Mouse (Mus musculus) gastrocnemius, adult 8-10 months (tissue): ENCODE measurements around the gene Art3. TPM values are rescaled to one million over a fixed set of nuclear protein-coding genes. Genes with fewer than 3 reads are reported as not detected.

Source experiments
- DNase-seq, 2 experiments: peaks; one replicate each; pipeline ENCODE4 v3.0.0; 2022; ENCODE audit warnings: low spot score in 2 of 2
- microRNA-seq: library from miRNA; unstranded; fragments of <30 nt; microRNA quantifications from one replicate; pipeline ENCODE4 v1.2.0, GENCODE M21; 2022
- total RNA-seq, 4 experiments: library from RNA; stranded (reverse); gene quantifications; 2 replicates each; pipeline ENCODE4 v1.2.4; 2022

Gene Art3
- total RNA-seq, 4 experiments from 2014 or later: 404 to 480 (median 430) TPM

DNA sequence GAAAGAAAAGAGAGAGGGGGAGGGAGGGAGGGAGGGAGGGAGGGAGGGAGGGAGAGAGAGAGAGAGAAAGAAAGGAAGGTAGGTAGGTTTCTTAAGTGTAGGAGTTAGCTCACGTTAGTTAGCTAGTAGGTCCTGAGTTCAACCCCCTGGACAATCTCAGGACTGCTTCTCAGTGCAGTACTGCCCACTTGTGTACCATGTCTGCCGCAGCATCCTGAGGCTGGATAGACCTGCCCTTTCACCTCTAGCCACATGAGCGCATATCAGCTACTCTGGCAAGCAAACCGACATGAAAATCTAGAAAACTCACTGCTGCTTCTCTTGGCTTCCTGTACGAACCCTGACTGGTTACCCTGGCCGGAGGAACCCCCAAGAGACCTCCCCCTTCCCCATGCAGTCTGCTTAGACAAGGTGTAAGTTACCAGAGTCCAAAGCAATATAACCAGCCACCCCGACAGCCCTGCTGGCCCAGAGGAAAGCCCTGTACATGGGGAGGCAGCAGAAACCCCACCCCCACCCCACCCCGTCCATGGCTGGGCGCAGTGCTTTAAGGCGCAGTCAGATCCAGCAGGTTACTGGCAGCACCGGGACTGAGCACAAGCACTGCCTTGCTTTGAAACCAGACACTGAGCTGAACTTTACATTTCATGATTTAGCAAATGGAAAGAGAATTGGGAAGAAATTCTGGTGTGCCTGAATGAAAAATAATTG lies 81.8 kb downstream of the Art3 start:
- DNase-seq: no peak

DNA sequence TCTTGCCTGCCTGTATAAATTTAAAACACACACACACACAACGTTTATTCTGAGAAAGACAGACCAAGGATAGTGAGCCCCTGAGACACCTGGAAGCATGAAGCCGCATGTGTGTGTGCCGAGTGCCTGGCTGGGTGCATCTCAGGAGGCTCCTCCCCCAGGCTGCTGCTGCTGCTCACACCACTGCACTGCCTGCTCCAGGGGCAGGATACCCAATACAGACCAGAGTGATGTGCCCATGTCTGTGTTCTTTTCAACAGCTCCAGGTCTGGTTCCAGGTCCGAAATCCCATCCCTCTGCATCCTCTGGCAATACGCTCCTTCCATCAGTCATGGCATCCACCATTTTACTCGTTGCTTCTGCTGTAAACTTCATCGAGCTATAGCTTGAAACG lies 82.4 kb downstream of the Art3 start:
- DNase-seq: no peak

DNA sequence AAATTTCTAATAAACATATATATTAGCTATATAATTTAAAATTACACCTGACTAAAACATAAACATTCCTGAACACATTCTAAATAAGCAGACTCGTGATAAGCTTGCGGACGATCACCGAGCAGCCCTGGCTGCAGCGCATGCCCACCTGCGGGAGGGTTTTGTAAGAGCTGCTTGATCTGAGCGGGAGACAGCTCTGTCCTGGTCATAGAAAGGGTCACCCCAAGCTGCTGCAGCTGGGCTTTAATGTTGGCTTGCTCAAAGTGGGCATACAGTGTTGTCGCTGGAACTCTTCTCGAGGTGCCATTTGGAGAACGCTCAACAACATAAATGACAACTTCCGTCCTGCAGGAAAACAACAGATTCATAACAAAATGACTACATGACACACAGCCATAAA lies 92.5 kb downstream of the Art3 start:
- DNase-seq: no peak

DNA sequence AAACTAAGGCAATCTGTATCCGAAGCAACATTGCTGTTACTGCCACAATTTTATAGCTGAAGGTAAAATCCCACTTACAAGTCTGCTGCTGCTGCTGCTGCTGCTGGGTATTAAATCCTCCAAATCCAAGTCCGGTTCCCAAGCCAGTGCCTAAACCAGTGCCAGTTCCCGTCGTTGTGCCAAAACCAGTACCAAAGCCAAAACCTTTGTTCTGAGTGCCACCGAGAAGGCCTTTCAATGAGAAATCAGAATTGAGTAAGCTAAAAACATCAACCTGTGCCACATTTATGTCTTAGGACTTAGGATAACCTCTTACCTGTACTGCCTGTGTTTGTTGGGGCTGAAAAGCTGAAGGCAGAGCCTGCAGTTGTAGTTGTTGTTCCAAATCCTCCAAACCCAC lies 99.1 kb downstream of the Art3 start:
- DNase-seq: no peak

DNA sequence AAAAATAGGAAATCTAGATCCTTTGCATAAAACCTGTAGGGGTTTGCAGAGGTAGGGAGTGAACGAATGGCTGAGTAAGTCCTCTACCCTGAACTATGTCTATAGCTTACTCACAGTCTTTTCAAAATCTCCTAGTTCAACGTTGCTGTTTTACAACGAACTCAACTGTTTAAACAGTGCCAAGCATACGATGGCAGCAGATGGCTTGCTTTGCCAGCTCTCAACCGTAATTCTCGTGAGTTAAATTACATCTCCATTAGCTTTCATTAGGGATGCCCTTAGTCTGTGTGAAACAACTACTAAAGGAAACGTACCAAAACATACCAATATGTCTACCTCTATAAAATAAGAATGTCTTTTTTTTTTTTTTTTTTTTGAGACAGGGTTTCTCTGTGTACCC lies 100.0 kb downstream of the Art3 start:
- no peak for DNase-seq

DNA sequence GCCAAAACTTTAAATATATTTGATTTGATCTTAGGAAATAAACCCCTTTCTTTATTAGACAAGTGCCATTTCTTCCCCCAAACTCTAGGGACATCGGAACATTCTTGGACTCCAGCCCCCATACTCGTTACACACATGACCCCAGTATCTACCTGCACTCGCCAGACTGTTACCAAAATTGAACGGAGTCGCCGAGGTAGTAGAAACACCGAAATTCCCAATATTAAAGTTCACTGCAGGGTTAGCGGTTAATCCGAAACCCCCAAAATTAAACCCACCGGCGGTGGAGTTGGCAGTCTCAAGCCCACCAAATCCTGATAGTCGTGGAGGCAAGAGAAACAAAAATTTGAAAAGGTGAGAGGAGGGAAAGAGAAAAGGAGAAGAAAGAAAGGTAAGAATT lies 102.4 kb downstream of the Art3 start:
- no peak for DNase-seq

DNA sequence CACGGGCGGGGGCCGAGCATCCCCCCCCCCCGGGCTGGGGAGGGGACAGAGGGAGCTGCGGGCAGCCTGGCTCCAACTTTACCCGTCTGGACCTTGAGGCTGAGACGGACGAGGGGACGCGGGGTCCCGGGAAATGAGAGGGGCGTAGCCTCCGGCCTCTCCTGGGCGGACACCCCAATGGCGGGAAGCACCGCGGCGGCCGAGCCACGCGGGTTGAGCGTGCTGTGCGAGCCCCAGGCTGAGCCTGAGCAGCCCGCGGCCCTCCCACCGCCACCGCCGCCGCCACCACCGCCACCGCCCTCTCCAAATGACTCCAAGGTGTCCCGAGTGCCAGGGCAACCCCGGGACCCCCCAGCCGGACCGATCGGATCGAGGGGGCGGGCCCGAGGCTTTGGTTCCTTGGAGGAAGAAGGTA lies 103.0 kb downstream of the Art3 start:
- peak in 1 of 2 experiments; percentile 4 for DNase-seq

DNA sequence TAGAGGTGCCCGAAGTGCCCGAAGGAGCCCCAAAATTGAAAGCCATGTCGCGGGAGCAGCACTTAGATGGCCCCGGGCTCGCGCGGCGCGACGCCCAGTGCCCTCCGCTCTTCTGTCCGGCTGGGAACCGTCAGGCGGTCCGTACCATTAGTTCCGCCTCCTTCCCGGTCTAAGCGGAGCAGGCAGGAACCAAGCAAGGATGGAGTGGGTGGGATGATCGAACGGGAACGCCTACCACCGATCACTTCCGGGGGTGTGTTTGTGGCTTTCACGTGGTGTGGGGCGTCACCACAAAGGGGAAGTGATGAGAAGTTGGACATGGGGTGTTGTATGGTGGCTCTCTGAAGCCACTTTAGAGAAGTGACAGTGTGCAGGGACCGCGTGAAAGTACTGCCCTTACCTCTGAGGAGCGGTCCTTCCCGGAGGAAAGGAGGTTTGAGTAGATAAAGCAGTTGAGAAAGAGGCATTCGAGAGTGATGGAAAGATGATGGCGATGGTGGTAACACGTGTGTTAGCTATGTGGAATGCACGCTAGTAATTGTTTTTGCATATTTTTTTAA lies 103.5 kb downstream of the Art3 start, which contains the start of gene Nup54:
TSS of gene Nup54 (minus strand) at position 195 of the 560 bp plus-strand sequence.
- peak; percentile 94 for DNase-seq

DNA sequence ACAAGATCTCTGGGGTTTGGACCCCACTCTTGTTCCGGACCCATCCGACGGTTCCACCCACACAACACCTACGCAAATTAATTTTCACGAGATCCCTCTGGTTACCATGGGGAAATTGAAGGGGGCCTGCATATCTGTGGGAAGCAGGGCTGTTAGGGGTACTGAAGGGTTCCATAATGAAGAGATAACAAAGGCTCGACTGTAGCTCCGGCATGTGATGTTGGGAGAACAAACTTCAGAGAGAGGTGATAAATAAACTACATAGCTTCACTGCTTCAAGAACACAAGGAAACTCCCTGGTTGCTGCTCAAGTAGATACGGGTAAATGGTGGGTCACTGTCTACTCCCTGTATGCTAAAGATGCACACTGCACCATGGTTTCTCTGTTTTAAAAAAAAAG lies 106.9 kb downstream of the Art3 start:
- no peak for DNase-seq

DNA sequence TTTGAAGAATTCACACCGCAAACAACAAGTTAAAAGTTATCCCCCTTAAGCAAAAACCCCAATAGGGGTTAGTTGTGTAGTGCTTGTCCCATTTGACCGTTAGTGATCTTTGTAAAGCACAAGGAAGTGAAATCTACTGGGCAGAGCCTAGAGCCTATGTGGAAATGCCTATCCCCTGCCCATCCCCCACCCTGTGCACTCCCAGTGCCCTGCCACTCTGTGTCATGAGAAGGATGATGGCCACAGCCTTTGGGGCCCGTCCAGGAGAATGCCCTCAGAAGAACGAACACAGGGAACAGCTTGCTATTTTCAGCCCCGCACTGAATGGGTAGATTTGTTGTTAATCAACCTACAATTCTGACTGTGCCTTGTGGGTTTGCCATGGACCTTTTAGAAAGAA lies 109.9 kb downstream of the Art3 start:
- peak; percentile 54 to 73 for DNase-seq

DNA sequence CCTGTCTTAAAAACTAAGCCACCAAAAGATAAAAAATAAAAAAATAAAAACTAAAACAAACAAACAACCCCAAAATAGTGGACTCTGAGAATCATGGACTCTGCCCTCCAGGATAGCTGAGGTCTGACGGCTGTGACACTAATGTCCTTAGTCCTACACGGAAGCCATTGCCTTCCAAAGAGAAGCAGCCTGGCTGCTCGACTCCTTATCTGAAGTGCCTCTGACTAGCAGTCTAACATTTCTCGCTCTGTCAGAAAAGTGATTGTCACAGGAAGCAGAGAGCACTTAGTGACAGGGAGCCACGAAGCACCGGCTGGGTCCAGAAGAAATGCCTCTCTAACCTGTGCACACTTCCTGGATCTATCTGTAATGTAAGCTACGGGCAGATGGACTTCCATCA lies 111.3 kb downstream of the Art3 start:
- DNase-seq: no peak

DNA sequence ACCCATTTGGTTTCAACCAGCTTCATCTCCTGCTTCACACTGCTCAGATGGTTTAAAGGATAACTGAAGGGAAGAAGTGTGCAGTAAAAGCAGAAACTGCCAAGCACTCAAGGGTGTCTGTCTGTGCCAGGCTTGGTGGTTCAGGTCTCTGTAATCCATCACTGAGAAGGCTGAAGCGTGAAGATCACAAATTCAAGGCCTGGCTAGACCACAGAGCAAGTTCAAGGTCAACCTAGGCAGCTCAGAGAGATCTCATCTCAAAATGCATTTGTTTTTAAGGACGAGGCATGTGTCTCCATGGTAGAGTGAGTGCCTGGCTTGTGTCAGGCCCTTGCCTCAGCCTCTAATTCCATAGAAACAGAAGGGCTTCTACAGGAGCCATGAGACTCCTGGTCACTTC lies 113.4 kb downstream of the Art3 start:
- no peak for DNase-seq

DNA sequence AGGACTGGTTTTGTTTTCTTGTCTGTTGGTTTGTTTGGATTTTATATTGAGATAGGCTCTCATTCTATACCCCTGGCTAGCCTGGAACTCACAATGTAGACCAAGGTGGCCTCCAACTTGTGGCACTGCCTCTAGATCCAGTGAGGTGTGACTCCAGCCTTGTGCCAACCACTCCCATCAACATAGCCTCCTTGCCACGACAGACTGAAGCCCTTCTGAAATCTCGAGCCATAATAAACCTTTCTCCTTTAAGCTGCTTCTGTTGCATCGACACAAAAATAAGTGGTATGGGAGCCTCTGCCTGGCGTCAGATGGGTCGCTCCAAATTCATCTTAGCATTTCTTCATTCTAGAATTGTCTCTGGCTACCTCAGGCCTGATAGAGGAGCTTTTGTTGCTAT lies 115.1 kb downstream of the Art3 start:
- no peak for DNase-seq

DNA sequence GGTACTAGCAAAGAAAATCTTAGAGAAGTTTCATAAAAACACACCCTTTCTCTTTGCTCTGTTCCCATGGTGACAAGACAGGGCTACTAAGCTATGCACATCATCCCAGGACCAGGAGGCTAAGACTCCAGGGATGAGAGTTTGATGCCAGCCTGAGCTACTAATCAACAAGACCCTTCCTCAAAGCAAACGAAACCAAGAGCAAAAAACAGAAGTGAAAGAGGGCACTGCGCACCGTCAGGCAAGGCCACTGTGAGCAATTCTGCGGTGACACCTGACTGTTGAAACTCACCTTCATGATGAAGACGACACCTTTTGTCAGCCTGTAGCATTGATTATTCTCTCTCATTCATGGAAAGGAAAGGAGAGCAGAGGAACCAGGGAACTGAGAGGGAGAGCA lies 121.2 kb downstream of the Art3 start:
- no peak for DNase-seq

DNA sequence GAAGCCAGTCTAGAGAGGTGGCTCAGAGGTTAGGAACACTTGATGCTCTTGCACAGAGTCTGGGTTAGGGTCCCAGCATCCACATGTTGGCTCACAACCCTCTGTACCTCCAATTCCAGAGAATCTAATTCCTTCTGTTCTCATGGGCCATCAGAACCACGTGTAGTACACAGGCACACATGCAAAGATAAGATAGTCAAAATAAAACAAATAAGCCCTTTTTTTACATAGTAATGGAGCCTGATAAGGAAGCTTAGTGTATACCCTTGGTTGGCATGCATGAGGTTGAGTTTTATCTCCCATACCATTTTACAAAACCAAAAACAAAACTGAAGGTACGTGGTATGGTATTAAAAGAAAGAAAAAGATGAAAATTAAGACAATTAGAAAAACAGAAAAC lies 125.8 kb downstream of the Art3 start:
- DNase-seq: no peak

DNA sequence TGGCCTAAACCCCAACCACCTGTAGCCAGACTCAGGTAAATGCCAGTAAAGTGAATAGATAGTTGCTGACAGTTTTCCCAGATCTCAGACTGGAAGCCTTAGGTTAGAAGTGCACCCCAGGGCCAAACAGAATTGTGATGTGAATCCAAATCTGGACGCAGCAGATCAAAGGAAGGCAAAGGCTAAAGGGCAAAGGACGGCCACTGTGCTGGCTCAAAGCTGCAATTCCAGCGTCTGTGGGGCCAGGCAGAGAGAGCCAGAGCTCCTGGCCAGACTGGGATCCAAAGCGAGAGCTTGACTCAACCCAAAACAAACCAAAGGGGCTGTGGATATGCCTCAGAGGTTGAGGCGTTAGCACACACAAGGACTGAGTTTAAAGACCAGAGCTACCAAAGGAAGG lies 127.1 kb downstream of the Art3 start:
- DNase-seq: no peak

DNA sequence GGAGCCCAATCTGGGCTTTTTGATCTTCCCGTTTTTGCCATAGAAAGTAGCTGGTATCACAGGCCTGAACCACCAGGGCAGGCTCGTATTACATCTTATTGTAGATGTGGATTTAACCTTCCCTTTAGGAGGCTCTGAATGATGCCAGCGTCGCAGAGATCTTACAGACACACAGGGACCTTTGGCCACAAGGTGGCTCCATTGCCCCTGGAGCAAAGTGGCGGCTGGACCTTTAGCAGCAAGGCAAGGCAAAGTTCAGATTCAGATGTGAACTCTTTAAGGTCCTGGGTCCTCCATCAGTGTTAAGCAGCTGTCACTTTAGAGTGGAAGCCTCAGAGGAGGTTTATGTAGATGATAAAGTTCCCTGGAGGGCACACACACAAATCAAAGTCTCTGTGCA lies 129.7 kb downstream of the Art3 start:
- peak; percentile 38 to 56 for DNase-seq

Small RNA genes lying within 50 kb of the gene (microRNA-seq; reads per million reads assigned to microRNA genes)
- not detected for gene Mir6415

Other genes starting within 250 kb of the Art3 start
- gene G3bp2, start 248.1 kb upstream of the Art3 start, total RNA-seq: 10 to 100 TPM; 53.3 to 63.2 (median 60.7) TPM
- gene Uso1, start 193.9 kb upstream of the Art3 start, total RNA-seq: 10 to 100 TPM; 68.9 to 76.0 (median 74.1) TPM
- gene U90926, start 116.4 kb upstream of the Art3 start, total RNA-seq: not detected
- gene Ppef2, start 75.5 kb upstream of the Art3 start, total RNA-seq: under 1 TPM in 1 of 4 experiments, not detected in 3; 0.19 TPM
- gene Naaa, start 53.7 kb upstream of the Art3 start, total RNA-seq: 1 to 10 TPM; 4.7 to 6.2 (median 5.6) TPM
- 10 to 100 TPM; 15.4 to 21.1 (median 18.4) TPM for gene Sdad1, start 21.3 kb upstream of the Art3 start, total RNA-seq
- gene Cxcl9, start 3.7 kb upstream of the Art3 start, total RNA-seq: under 1 TPM in 2 of 4 experiments, not detected in 2; 0.15 to 0.47 TPM
- gene Cxcl10, start 17.1 kb downstream of the Art3 start, total RNA-seq: under 1 TPM in 1 of 4 experiments, not detected in 3; 0.46 TPM
- 10 to 100 TPM in 3 of 4 experiments, 1 to 10 TPM in 1; 9.5 to 13.5 (median 10.8) TPM for gene Nup54, start 103.4 kb downstream of the Art3 start, total RNA-seq
- gene Scarb2, start 175.0 kb downstream of the Art3 start, total RNA-seq: 10 to 100 TPM; 72.4 to 89.7 (median 80.3) TPM
- not detected for gene Fam47e, start 223.2 kb downstream of the Art3 start, total RNA-seq